Mouse (Mus musculus): ENCODE results near the gene 1700001O22Rik. TPM values are rescaled to one million over a fixed set of nuclear protein-coding genes. Genes with fewer than 3 reads are reported as not detected.

1700001O22Rik gene
- polyA plus RNA-seq, 1 experiment from 2014 or later = 4.0 TPM

GRCm38 (mm10) chr2:30795271-30795888, 8.1 kb downstream of the 1700001O22Rik start:
- H3K4me2 ChIP-seq (replicated peaks; ENCODE audit: low read depth, low read length) = peak overlapping the region; percentile 57; the same call in 1 of the 2 replicates
- ATAC-seq (ENCODE audit: low FRiP score) = no peak
- no peaks in the 10 kb centered on the region for H3K9me3 ChIP-seq (ENCODE audit: control insufficient read depth, low read length)
- H3K27ac ChIP-seq (ENCODE audit: low read depth, low read length) = peak overlapping the region; percentile 6; the same call in 1 of the 2 replicates
- H3K4me3 ChIP-seq (ENCODE audit: low read depth, low read length) = no peak overlapping the region
- no peak for DNase-seq (ENCODE audit: low spot score)
- no peaks in the 10 kb centered on the region for H3K36me3 ChIP-seq (ENCODE audit: control insufficient read depth, insufficient read depth, low read length)
- 71% methylated on average over 7 of the region's 7 CpGs for WGBS
- peaks cover 5% of the 10 kb centered on the region for H3K27me3 ChIP-seq (ENCODE audit: control insufficient read depth, insufficient read depth, low read length)
- no peak overlapping the region for H3K9ac ChIP-seq (ENCODE audit: low read depth, low read length)
- H3K4me1 ChIP-seq (replicated peaks; ENCODE audit: control insufficient read depth, insufficient read depth, low read length) = peaks cover 15% of the 10 kb centered on the region

- ATAC-seq (ENCODE audit: low FRiP score) = peak; percentile 73
- peak overlapping the region; percentile 70 for H3K9ac ChIP-seq (ENCODE audit: low read depth, low read length)
- no peaks in the 10 kb centered on the region for H3K36me3 ChIP-seq (ENCODE audit: control insufficient read depth, insufficient read depth, low read length)
- DNase-seq (ENCODE audit: low spot score) = peak; percentile 96
- peak overlapping the region; percentile 32 for H3K4me3 ChIP-seq (ENCODE audit: low read depth, low read length)
- peak overlapping the region; percentile 82 for H3K27ac ChIP-seq (ENCODE audit: low read depth, low read length)
- WGBS = 7% methylated on average over 48 of the region's 48 CpGs
- no peaks in the 10 kb centered on the region for H3K9me3 ChIP-seq (ENCODE audit: control insufficient read depth, low read length)
- peak overlapping the region; percentile 57 for H3K4me2 ChIP-seq (replicated peaks; ENCODE audit: low read depth, low read length)
- H3K27me3 ChIP-seq (ENCODE audit: control insufficient read depth, insufficient read depth, low read length) = no peaks in the 10 kb centered on the region; the same call in 1 of the 2 replicates
- peaks cover 15% of the 10 kb centered on the region for H3K4me1 ChIP-seq (replicated peaks; ENCODE audit: control insufficient read depth, insufficient read depth, low read length)
Measured at GRCm38 (mm10) chr2:30794179-30795108, 9.0 kb downstream of the 1700001O22Rik start.

DNA sequence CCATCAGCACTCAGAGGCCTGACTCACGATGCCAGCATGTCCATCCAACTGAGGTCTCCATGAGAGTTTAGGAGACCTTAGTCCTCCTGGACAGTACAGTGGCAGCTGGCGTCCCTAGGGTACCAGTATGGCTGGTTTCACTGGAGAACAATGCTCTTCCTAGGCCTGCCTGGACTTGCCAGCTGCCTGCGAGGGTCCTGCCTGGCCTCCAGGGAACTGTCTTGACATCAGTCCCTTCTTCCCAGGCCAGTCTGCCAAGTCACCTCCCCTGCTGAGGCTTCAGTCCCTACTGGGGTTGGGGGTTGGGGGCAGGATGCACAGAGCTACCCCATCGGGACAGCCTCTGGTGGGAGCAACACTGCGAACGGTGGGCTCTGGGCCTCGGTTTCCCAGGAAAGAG, 11.4 kb downstream of the 1700001O22Rik start:
- H3K27me3 ChIP-seq (ENCODE audit: control insufficient read depth, insufficient read depth, low read length) = no peaks in the 10 kb centered on the region
- H3K36me3 ChIP-seq (ENCODE audit: control insufficient read depth, insufficient read depth, low read length) = no peaks in the 10 kb centered on the region
- no peak overlapping the region for H3K9ac ChIP-seq (ENCODE audit: low read depth, low read length)
- no peak overlapping the region for H3K27ac ChIP-seq (ENCODE audit: low read depth, low read length)
- no peak overlapping the region for H3K4me3 ChIP-seq (ENCODE audit: low read depth, low read length)
- no peak for ATAC-seq (ENCODE audit: low FRiP score)
- peaks cover 20% of the 10 kb centered on the region for H3K4me1 ChIP-seq (replicated peaks; ENCODE audit: control insufficient read depth, insufficient read depth, low read length)
- no peak for DNase-seq (ENCODE audit: low spot score)
- H3K9me3 ChIP-seq (ENCODE audit: control insufficient read depth, low read length) = no peaks in the 10 kb centered on the region
- no peak overlapping the region for H3K4me2 ChIP-seq (replicated peaks; ENCODE audit: low read depth, low read length)
- WGBS = 84% methylated on average over 7 of the region's 7 CpGs

GRCm38 (mm10) chr2:30787466-30787865, 16.0 kb downstream of the 1700001O22Rik start:
- no peaks in the 10 kb centered on the region for H3K9me3 ChIP-seq (ENCODE audit: control insufficient read depth, low read length)
- WGBS = 52% methylated on average over 4 of the region's 4 CpGs
- peaks cover 14% of the 10 kb centered on the region for H3K4me1 ChIP-seq (replicated peaks; ENCODE audit: control insufficient read depth, insufficient read depth, low read length)
- no peaks in the 10 kb centered on the region for H3K36me3 ChIP-seq (ENCODE audit: control insufficient read depth, insufficient read depth, low read length)
- H3K4me2 ChIP-seq (replicated peaks; ENCODE audit: low read depth, low read length) = no peak overlapping the region
- H3K27ac ChIP-seq (ENCODE audit: low read depth, low read length) = peak overlapping the region; percentile 69
- H3K9ac ChIP-seq (ENCODE audit: low read depth, low read length) = peak overlapping the region; percentile 44
- H3K4me3 ChIP-seq (ENCODE audit: low read depth, low read length) = no peak overlapping the region
- no peak for DNase-seq (ENCODE audit: low spot score)
- H3K27me3 ChIP-seq (ENCODE audit: control insufficient read depth, insufficient read depth, low read length) = no peaks in the 10 kb centered on the region
- ATAC-seq (ENCODE audit: low FRiP score) = no peak

GRCm38 (mm10) chr2:30784078-30784994, 19.1 kb downstream of the 1700001O22Rik start:
- 10% methylated on average over 37 of the region's 40 CpGs for WGBS
- Histone ChIP-seq H3K4me2 (replicated peaks; ENCODE audit: low read depth, low read length) (peak overlapping the region; percentile 36; the same call in 1 of the 2 replicates), H3K4me3 (ENCODE audit: low read depth, low read length) (no peak overlapping the region), H3K27ac (ENCODE audit: low read depth, low read length) (peak overlapping the region; percentile 77), H3K36me3 (ENCODE audit: control insufficient read depth, insufficient read depth, low read length) (no peaks in the 10 kb centered on the region), H3K27me3 (ENCODE audit: control insufficient read depth, insufficient read depth, low read length) (no peaks in the 10 kb centered on the region), H3K9ac (ENCODE audit: low read depth, low read length) (peak overlapping the region; percentile 48), H3K4me1 (replicated peaks; ENCODE audit: control insufficient read depth, insufficient read depth, low read length) (peaks cover 17% of the 10 kb centered on the region), H3K9me3 (ENCODE audit: control insufficient read depth, low read length) (no peaks in the 10 kb centered on the region)
- ATAC-seq (ENCODE audit: low FRiP score) (peak; percentile 46; the same call in 1 of the 2 replicates), DNase-seq (ENCODE audit: low spot score) (peak; percentile 55)

DNA sequence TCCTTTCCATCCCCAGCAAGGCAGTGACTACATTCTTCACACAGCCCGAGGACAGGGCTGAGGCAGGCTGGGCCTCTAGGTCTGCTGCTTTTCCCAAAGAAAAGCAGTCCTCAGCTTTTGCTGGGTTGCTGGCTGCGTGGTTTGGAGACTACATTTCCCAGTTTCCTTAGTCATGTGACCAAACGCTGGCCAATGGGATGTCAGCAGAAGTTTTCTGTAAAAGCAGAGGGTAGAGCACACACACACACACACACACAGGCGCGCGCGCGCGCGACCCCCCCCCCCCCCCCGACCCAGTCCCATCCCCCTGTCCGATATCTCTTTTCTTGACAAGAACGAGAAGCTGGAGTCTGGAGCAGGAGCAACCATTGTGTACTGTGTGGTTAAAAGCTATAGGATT, 20.1 kb downstream of the 1700001O22Rik start:
- H3K9ac ChIP-seq (ENCODE audit: low read depth, low read length) = peak overlapping the region; percentile 48
- H3K27ac ChIP-seq (ENCODE audit: low read depth, low read length) = peak overlapping the region; percentile 14
- no peaks in the 10 kb centered on the region for H3K27me3 ChIP-seq (ENCODE audit: control insufficient read depth, insufficient read depth, low read length)
- no peaks in the 10 kb centered on the region for H3K9me3 ChIP-seq (ENCODE audit: control insufficient read depth, low read length)
- DNase-seq (ENCODE audit: low spot score) = peak; percentile 73
- WGBS = 1% methylated on average over 13 of the region's 13 CpGs
- no peaks in the 10 kb centered on the region for H3K36me3 ChIP-seq (ENCODE audit: control insufficient read depth, insufficient read depth, low read length)
- ATAC-seq (ENCODE audit: low FRiP score) = peak; percentile 55; the same call in 1 of the 2 replicates
- peaks cover 21% of the 10 kb centered on the region for H3K4me1 ChIP-seq (replicated peaks; ENCODE audit: control insufficient read depth, insufficient read depth, low read length)
- peak overlapping the region; percentile 36; the same call in 1 of the 2 replicates for H3K4me2 ChIP-seq (replicated peaks; ENCODE audit: low read depth, low read length)
- no peak overlapping the region for H3K4me3 ChIP-seq (ENCODE audit: low read depth, low read length)

DNA sequence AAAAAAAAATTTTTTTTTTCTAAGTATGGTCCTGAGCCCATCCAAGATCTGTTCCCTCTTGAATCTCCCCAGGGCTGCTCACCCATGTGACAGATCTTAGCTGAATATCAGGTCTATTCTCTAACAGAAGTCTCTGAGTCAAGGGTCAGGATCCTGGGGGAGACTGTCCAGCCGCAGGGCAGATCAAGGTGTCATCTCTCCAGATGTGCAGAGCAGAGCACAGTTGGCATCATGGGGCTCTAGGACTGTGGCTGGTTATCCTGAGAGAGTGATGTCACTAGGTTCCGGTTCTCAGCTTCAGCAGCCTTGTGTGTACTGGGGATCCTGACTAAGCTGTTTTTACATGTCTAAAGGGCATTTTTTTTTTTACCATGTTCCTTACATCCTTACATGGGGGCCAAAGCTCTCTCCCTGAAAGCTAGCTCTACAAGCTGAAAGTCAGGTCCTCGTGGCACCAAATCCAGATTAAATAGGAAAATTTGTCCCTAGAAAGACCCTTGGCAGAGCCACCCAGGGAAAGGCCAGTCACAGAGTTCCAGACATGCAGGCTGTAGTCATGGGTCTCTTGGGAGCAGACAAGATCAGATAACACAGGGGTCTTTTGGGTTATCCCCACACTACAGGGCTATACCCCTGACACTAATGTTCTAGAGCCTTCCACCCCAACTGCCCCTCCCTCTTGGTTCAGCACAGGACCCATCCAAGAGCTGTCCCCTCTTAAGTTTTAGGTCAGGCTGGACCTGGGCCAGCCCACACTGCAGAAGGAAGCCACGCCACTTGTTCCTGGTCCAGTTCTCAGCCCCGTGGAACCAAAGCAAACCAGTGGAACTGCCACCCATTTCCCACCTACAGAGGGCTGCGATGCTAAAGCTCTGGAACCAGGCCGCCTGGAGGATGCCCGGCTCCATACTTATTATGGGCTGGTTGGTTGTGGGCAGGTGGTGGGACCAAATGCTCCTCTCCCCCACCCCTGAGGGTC, 20.9 kb downstream of the 1700001O22Rik start:
- Histone ChIP-seq H3K4me1 (replicated peaks; ENCODE audit: control insufficient read depth, insufficient read depth, low read length) (peaks cover 23% of the 10 kb centered on the region), H3K36me3 (ENCODE audit: control insufficient read depth, insufficient read depth, low read length) (no peaks in the 10 kb centered on the region), H3K4me3 (ENCODE audit: low read depth, low read length) (no peak overlapping the region), H3K4me2 (replicated peaks; ENCODE audit: low read depth, low read length) (no peak overlapping the region; the same call in 1 of the 2 replicates), H3K9ac (ENCODE audit: low read depth, low read length) (peak overlapping the region; percentile 48), H3K27me3 (ENCODE audit: control insufficient read depth, insufficient read depth, low read length) (no peaks in the 10 kb centered on the region), H3K9me3 (ENCODE audit: control insufficient read depth, low read length) (no peaks in the 10 kb centered on the region), H3K27ac (ENCODE audit: low read depth, low read length) (peak overlapping the region; percentile 14)
- no peak for ATAC-seq (ENCODE audit: low FRiP score)
- no peak for DNase-seq (ENCODE audit: low spot score)
- 79% methylated on average over 8 of the region's 8 CpGs for WGBS
